Mouse (Mus musculus): ENCODE results near the gene Clca4b. TPM values are rescaled to one million over a fixed set of nuclear protein-coding genes. Genes with fewer than 3 reads are reported as not detected.

Gene Clca4b
- polyA plus RNA-seq, 1 experiment from 2014 or later: not detected

Other genes starting within 250 kb of the Clca4b start
- 106 and 119 TPM in 2 replicates for gene Sh3glb1, start 212.2 kb downstream of the Clca4b start, polyA plus RNA-seq (2015; fragmentation: Nextera tagmentation; extraction: Ambion mirVana)
- 3.8 and 4.0 TPM in 2 replicates for gene Clca3a1, start 171.6 kb downstream of the Clca4b start, polyA plus RNA-seq (2015; fragmentation: Nextera tagmentation; extraction: Ambion mirVana)
- 1.8 and 4.0 TPM in 2 replicates for gene Clca3a2, start 113.0 kb downstream of the Clca4b start, polyA plus RNA-seq (2015; fragmentation: Nextera tagmentation; extraction: Ambion mirVana)
- gene Clca3b, start 83.2 kb downstream of the Clca4b start, polyA plus RNA-seq (2015; fragmentation: Nextera tagmentation; extraction: Ambion mirVana): 0.15 and 0.20 TPM in 2 replicates
- 0.09 TPM in 1 of 2 replicates, not detected in the other for gene Clca4a, start 42.5 kb upstream of the Clca4b start, polyA plus RNA-seq (2015; fragmentation: Nextera tagmentation; extraction: Ambion mirVana)
- 0.13 TPM in 1 of 2 replicates, not detected in the other for gene Clca1, start 100.2 kb upstream of the Clca4b start, polyA plus RNA-seq (2015; fragmentation: Nextera tagmentation; extraction: Ambion mirVana)
- 0.14 and 0.33 TPM in 2 replicates for gene Clca2, start 166.9 kb upstream of the Clca4b start, polyA plus RNA-seq (2015; fragmentation: Nextera tagmentation; extraction: Ambion mirVana)
- gene Odf2l, start 186.1 kb upstream of the Clca4b start, polyA plus RNA-seq (2015; fragmentation: Nextera tagmentation; extraction: Ambion mirVana): 15.9 and 16.0 TPM in 2 replicates

Measured in lung, embryonic 16.5 days (tissue).